Mouse (Mus musculus) ES-CJ7 (cell line): ENCODE measurements around the gene Olfr397.

Experiments
- DNase-seq: peaks from one replicate; pipeline ENCODE4 v3.0.0; 2011; ENCODE audit warnings: low read depth, low spot score

The Olfr397 gene

DNA sequence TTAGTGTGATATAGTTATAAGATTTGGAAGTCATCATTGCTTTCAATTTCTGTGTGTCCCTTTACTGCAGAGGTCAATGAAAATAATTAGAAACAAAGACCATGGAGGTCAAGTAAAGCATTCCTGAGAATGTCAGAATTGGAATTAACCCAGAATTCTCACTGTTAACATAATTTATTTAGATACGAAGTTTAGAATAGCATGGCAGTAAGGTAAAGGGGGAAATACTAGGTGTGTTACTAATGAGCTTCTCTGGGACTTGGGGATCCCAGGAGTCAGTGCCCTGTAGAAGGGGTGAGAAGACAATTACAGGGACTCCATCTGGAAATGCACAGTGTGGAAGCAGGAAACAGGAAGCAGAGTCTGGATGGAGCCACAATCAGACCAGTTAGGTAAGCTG is at the start of gene Olfr397:
Gene Olfr397 (plus strand): TSS at position 301 of the 400 bp plus-strand sequence.
- no peak for DNase-seq

- DNase-seq = no peak
Observed at GRCm38 (mm10) chr11:73936377-73936776, 24.2 kb upstream of the Olfr397 start, which contains the start of gene Olfr23. Gene Olfr23 (plus strand): TSS chr11:73936677.

DNA sequence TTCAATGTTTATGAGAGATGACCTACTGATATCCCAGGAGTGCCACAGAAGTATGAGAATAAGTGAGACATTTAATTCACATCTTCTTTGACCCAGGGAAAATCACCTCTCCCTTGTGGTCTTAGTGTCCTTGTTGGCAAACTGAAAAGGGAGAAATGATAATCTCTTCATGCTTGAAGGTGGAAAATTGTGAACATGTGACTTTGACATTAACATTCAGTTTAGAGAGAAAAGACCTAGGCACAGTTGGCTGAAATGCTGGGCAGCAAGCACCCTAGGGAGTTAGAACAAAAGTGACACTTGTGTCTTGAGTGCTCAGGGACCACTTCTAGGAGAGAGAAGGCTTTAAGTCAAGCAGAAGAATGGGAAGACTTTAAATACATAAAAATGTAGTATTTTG is 29.7 kb downstream of the Olfr397 start, which contains the start of gene Olfr398:
Gene Olfr398 (minus strand): TSS at position 101 of the 400 bp plus-strand sequence.
- no peak for DNase-seq

GRCm38 (mm10) chr11:73993115-73993514 is 32.5 kb downstream of the Olfr397 start:
- no peak for DNase-seq
